ENCODE assay signal across 8 mouse cellular contexts in genomic region chr11:69364376-69364775, GRCm38 (mm10). TPM values are rescaled to one million over a fixed set of nuclear protein-coding genes. Genes with fewer than 3 reads are reported as not detected.
A peak's percentile ranks its signal among the peaks of the same experiment; 100 is the strongest.
DNase-seq lines count a peak whose midpoint lies in the region; ATAC-seq and TF ChIP-seq lines count a peak whose summit lies in the region.

No protein-coding gene starts in this region.

- no peaks in the 10 kb centered on the region for H3K27me3 ChIP-seq in midbrain, embryonic 10.5 days (ENCODE audit: low read depth, poor library complexity, severe bottlenecking)
- H3K27me3 ChIP-seq in midbrain, embryonic 11.5 days (ENCODE audit: control insufficient read depth, insufficient read depth, low read length), result no peaks in the 10 kb centered on the region
- no peaks in the 10 kb centered on the region for H3K27me3 ChIP-seq in hindbrain, postnatal 0 days (ENCODE audit: insufficient read depth, low read length)
- H3K27me3 ChIP-seq in liver, embryonic 12.5 days (replicated peaks), result peaks cover 80% of the 10 kb centered on the region

- TF ChIP-seq CTCF in hindbrain, postnatal 0 days (IDR thresholded peaks at IDR 0.05; ENCODE audit: low read depth), result no peak

- no peaks in the 10 kb centered on the region for H3K9me3 ChIP-seq in midbrain, embryonic 10.5 days (replicated peaks)
- no peaks in the 10 kb centered on the region for H3K9me3 ChIP-seq in midbrain, embryonic 11.5 days (ENCODE audit: control insufficient read depth, low read length)
- no peaks in the 10 kb centered on the region for H3K9me3 ChIP-seq in hindbrain, postnatal 0 days (ENCODE audit: low read length)
- no peaks in the 10 kb centered on the region for H3K9me3 ChIP-seq in liver, embryonic 12.5 days (replicated peaks)

- peaks cover 51% of the 10 kb centered on the region for H3K36me3 ChIP-seq in midbrain, embryonic 10.5 days
- H3K36me3 ChIP-seq in midbrain, embryonic 11.5 days (ENCODE audit: control insufficient read depth, insufficient read depth, low read length), result peaks cover 13% of the 10 kb centered on the region
- peaks cover 26% of the 10 kb centered on the region for H3K36me3 ChIP-seq in hindbrain, postnatal 0 days (ENCODE audit: insufficient read depth, low read length)
- H3K36me3 ChIP-seq in liver, embryonic 12.5 days, result peaks cover 26% of the 10 kb centered on the region

- peak overlapping the region; percentile 97; the same call in 1 of the 2 replicates for H3K4me3 ChIP-seq in midbrain, embryonic 10.5 days
- H3K4me3 ChIP-seq in midbrain, embryonic 11.5 days (ENCODE audit: low read depth, low read length), result no peak overlapping the region
- 0 out of 2 replicates have a peak overlapping the region, but pooled peaks have one; percentile 2 for H3K4me3 ChIP-seq in hindbrain, postnatal 0 days (ENCODE audit: low read length)
- H3K4me3 ChIP-seq in liver, embryonic 12.5 days, result no peak overlapping the region

- no peak overlapping the region for H3K4me2 ChIP-seq in midbrain, embryonic 11.5 days
- peak overlapping the region; percentile 93 for H3K4me2 ChIP-seq in hindbrain, postnatal 0 days (ENCODE audit: low read depth, low read length)
- H3K4me2 ChIP-seq in liver, embryonic 12.5 days, result peak overlapping the region; percentile 98

- peaks cover 54% of the 10 kb centered on the region for H3K4me1 ChIP-seq in midbrain, embryonic 10.5 days
- H3K4me1 ChIP-seq in midbrain, embryonic 11.5 days (ENCODE audit: control insufficient read depth, insufficient read depth, low read length), result peaks cover 31% of the 10 kb centered on the region
- H3K4me1 ChIP-seq in hindbrain, postnatal 0 days (ENCODE audit: insufficient read depth, low read length), result peaks cover 21% of the 10 kb centered on the region
- H3K4me1 ChIP-seq in liver, embryonic 12.5 days, result peaks cover 53% of the 10 kb centered on the region

- peak overlapping the region; percentile 100; the same call in 1 of the 2 replicates for H3K27ac ChIP-seq in midbrain, embryonic 10.5 days (replicated peaks)
- no peak overlapping the region for H3K27ac ChIP-seq in midbrain, embryonic 11.5 days (ENCODE audit: low read depth, low read length)
- H3K27ac ChIP-seq in hindbrain, postnatal 0 days, result peak overlapping the region; percentile 88
- peak overlapping the region; percentile 54 for H3K27ac ChIP-seq in liver, embryonic 12.5 days

- no peak for ATAC-seq in midbrain, embryonic 11.5 days (ENCODE audit: low FRiP score)
- no peak for ATAC-seq in hindbrain, postnatal 0 days
- no peak for ATAC-seq in liver, embryonic 12.5 days

- DNase-seq in midbrain, embryonic 10.5 days (ENCODE audit: low spot score), result no peak
- no peak for DNase-seq in midbrain, embryonic 11.5 days (ENCODE audit: low spot score, missing footprints)
- DNase-seq in hindbrain, postnatal 0 days (ENCODE audit: low spot score), result no peak
- DNase-seq in yolk sac, embryonic 10.5 days (ENCODE audit: low spot score), result peak; percentile 59
- no peak for DNase-seq in adrenal gland, postnatal 10 days
- no peak for DNase-seq in thymus, adult 18-20 months
- no peak for DNase-seq in left cerebral cortex, adult 18-20 months (ENCODE audit: low spot score in 2 of 2)

- WGBS in midbrain, embryonic 10.5 days, result 52% methylated on average over 8 of the region's 8 CpGs
- WGBS in midbrain, embryonic 11.5 days, result 53% methylated on average over 8 of the region's 8 CpGs
- WGBS in hindbrain, postnatal 0 days, result 32% methylated on average over 8 of the region's 8 CpGs
- WGBS in liver, embryonic 12.5 days (ENCODE audit: insufficient replicate concordance), result 43% methylated on average over 8 of the region's 8 CpGs

- H3K9ac ChIP-seq in midbrain, embryonic 11.5 days (ENCODE audit: low read length), result no peak overlapping the region
- H3K9ac ChIP-seq in hindbrain, postnatal 0 days (replicated peaks; ENCODE audit: low read length), result 0 out of 2 replicates have a peak overlapping the region, but pooled peaks have one; percentile 28
- H3K9ac ChIP-seq in liver, embryonic 12.5 days, result no peak overlapping the region

RNA-seq across cellular contexts. Expression of gene Chd3, which starts 4.8 kb away (rescaled TPM):
- 41.7 and 50.6 TPM in 2 replicates for polyA plus RNA-seq in midbrain, embryonic 10.5 days (2016; fragmentation: Nextera tagmentation; extraction: Ambion mirVana)
- 38.2 and 39.4 TPM in 2 replicates for polyA plus RNA-seq in midbrain, embryonic 11.5 days (2014; fragmentation: Nextera tagmentation; extraction: Ambion mirVana)
- 252 and 255 TPM in 2 replicates for total RNA-seq in hindbrain, postnatal 0 days (2014; rRNA removed)
- polyA plus RNA-seq in hindbrain, postnatal 0 days (2015; fragmentation: Nextera tagmentation; extraction: Ambion mirVana), result 46.6 and 49.7 TPM in 2 replicates
- 4.7 and 6.4 TPM in 2 replicates for polyA plus RNA-seq in liver, embryonic 12.5 days (2016; fragmentation: Nextera tagmentation; extraction: Ambion mirVana)
- 100 to 1,000 TPM in 1 of 2 experiments, 10 to 100 TPM in 1; 93.8 to 128 TPM for total RNA-seq in adrenal gland, postnatal 10 days (2021)
- 100 to 1,000 TPM; 346 to 387 TPM for total RNA-seq in left cerebral cortex, adult 18-20 months (2021)

RNA-seq across cellular contexts. Expression of gene Rnf227, which starts 24.1 kb away (rescaled TPM):
- polyA plus RNA-seq in midbrain, embryonic 10.5 days (2016; fragmentation: Nextera tagmentation; extraction: Ambion mirVana), result 18.1 and 24.6 TPM in 2 replicates
- 29.6 and 30.4 TPM in 2 replicates for polyA plus RNA-seq in midbrain, embryonic 11.5 days (2014; fragmentation: Nextera tagmentation; extraction: Ambion mirVana)
- total RNA-seq in hindbrain, postnatal 0 days (2014; rRNA removed), result 127 and 141 TPM in 2 replicates
- polyA plus RNA-seq in hindbrain, postnatal 0 days (2015; fragmentation: Nextera tagmentation; extraction: Ambion mirVana), result 234 and 241 TPM in 2 replicates
- 1.5 and 1.7 TPM in 2 replicates for polyA plus RNA-seq in liver, embryonic 12.5 days (2016; fragmentation: Nextera tagmentation; extraction: Ambion mirVana)
- 1 to 10 TPM; 4.2 to 7.2 TPM for total RNA-seq in adrenal gland, postnatal 10 days (2021)
- total RNA-seq in left cerebral cortex, adult 18-20 months (2021), result 100 to 1,000 TPM; 186 to 190 TPM

RNA-seq across cellular contexts. Expression of gene Naa38, which starts 30.9 kb away (rescaled TPM):
- polyA plus RNA-seq in midbrain, embryonic 10.5 days (2016; fragmentation: Nextera tagmentation; extraction: Ambion mirVana), result 145 and 146 TPM in 2 replicates
- 120 and 130 TPM in 2 replicates for polyA plus RNA-seq in midbrain, embryonic 11.5 days (2014; fragmentation: Nextera tagmentation; extraction: Ambion mirVana)
- total RNA-seq in hindbrain, postnatal 0 days (2014; rRNA removed), result 77.1 and 99.0 TPM in 2 replicates
- 162 and 163 TPM in 2 replicates for polyA plus RNA-seq in hindbrain, postnatal 0 days (2015; fragmentation: Nextera tagmentation; extraction: Ambion mirVana)
- 111 and 119 TPM in 2 replicates for polyA plus RNA-seq in liver, embryonic 12.5 days (2016; fragmentation: Nextera tagmentation; extraction: Ambion mirVana)
- total RNA-seq in adrenal gland, postnatal 10 days (2021), result 100 to 1,000 TPM; 124 to 138 TPM
- total RNA-seq in left cerebral cortex, adult 18-20 months (2021), result 100 to 1,000 TPM; 117 to 120 TPM

RNA-seq across cellular contexts. Expression of gene Cyb5d1, which starts 31.1 kb away (rescaled TPM):
- polyA plus RNA-seq in midbrain, embryonic 10.5 days (2016; fragmentation: Nextera tagmentation; extraction: Ambion mirVana), result 50.4 and 57.3 TPM in 2 replicates
- polyA plus RNA-seq in midbrain, embryonic 11.5 days (2014; fragmentation: Nextera tagmentation; extraction: Ambion mirVana), result 44.6 and 50.5 TPM in 2 replicates
- total RNA-seq in hindbrain, postnatal 0 days (2014; rRNA removed), result 21.8 and 26.9 TPM in 2 replicates
- 18.5 and 22.2 TPM in 2 replicates for polyA plus RNA-seq in hindbrain, postnatal 0 days (2015; fragmentation: Nextera tagmentation; extraction: Ambion mirVana)
- polyA plus RNA-seq in liver, embryonic 12.5 days (2016; fragmentation: Nextera tagmentation; extraction: Ambion mirVana), result 15.1 and 15.7 TPM in 2 replicates
- 10 to 100 TPM; 32.4 to 38.9 TPM for total RNA-seq in adrenal gland, postnatal 10 days (2021)
- total RNA-seq in left cerebral cortex, adult 18-20 months (2021), result 10 to 100 TPM; 42.7 to 48.1 TPM

RNA-seq across cellular contexts. Expression of gene Tmem88, which starts 33.7 kb away (rescaled TPM):
- polyA plus RNA-seq in midbrain, embryonic 10.5 days (2016; fragmentation: Nextera tagmentation; extraction: Ambion mirVana), result 16.9 and 21.4 TPM in 2 replicates
- 11.9 and 13.1 TPM in 2 replicates for polyA plus RNA-seq in midbrain, embryonic 11.5 days (2014; fragmentation: Nextera tagmentation; extraction: Ambion mirVana)
- 3.8 and 4.3 TPM in 2 replicates for total RNA-seq in hindbrain, postnatal 0 days (2014; rRNA removed)
- polyA plus RNA-seq in hindbrain, postnatal 0 days (2015; fragmentation: Nextera tagmentation; extraction: Ambion mirVana), result 8.7 and 9.5 TPM in 2 replicates
- polyA plus RNA-seq in liver, embryonic 12.5 days (2016; fragmentation: Nextera tagmentation; extraction: Ambion mirVana), result 14.4 and 15.4 TPM in 2 replicates
- total RNA-seq in adrenal gland, postnatal 10 days (2021), result 10 to 100 TPM; 29.1 to 33.0 TPM
- 1 to 10 TPM; 3.4 to 3.7 TPM for total RNA-seq in left cerebral cortex, adult 18-20 months (2021)

Comparison
In these comparisons a context has a peak if more than half of its experiments do, and no peak if none do; other contexts are left out.
1. H3K4me3 ChIP-seq: peak in midbrain, embryonic 10.5 days (single experiment) and hindbrain, postnatal 0 days (single experiment); none in midbrain, embryonic 11.5 days (single experiment) and liver, embryonic 12.5 days (single experiment).